Mouse (Mus musculus) Patski (cell line): ENCODE data around the gene Ear10. TPM values are rescaled to one million over a fixed set of nuclear protein-coding genes. Genes with fewer than 3 reads are reported as not detected.
"Not testable (repeated sequence)": the region's sequence is repeated elsewhere in the genome, so short reads cannot be mapped to it uniquely, and the experiment has no call there.

ENCODE experiments used
- ATAC-seq: fragments of 100-300 bp; one replicate; pipeline ENCODE4 v1.8.0; 2021
- CTCF ChIA-PET: fragments of 350-600 bp; sonication (Branson Sonifier 250); formaldehyde crosslinking; loops from one replicate; lab custom pipeline; 2022; ENCODE audit warnings: inconsistent platforms; lab: Charles Lee
- POLR2A ChIA-PET: fragments of 350-600 bp; sonication (Branson Sonifier 250); formaldehyde crosslinking; loops from one replicate; lab custom pipeline; 2022; ENCODE audit warnings: antibody characterized with exemption, inconsistent platforms; lab: Charles Lee
- DNase-seq: peaks from one replicate; pipeline ENCODE4 v3.0.0-alpha.2; 2011; ENCODE audit warnings: low read depth, low spot score
- H3K27me3 ChIP-seq: fragments of 371-371 bp; one replicate; pipeline ENCODE4 v1.5.1; 2021
- in situ Hi-C: fragments of 300-500 bp; cut with MboI; formaldehyde crosslinking; loops from 3 replicates; pipeline ENCODE4 v1.11.1; 2018; ENCODE audit warnings: low pct_unique_long_range_greater_than_20kb, mixed read lengths
- polyA plus RNA-seq: library from polyadenylated mRNA; unstranded; gene quantifications from one replicate; pipeline ENCODE4 v1.2.3, GENCODE M21; 2021

The Ear10 gene
- polyA plus RNA-seq, 1 experiment from 2014 or later: not detected

DNA sequence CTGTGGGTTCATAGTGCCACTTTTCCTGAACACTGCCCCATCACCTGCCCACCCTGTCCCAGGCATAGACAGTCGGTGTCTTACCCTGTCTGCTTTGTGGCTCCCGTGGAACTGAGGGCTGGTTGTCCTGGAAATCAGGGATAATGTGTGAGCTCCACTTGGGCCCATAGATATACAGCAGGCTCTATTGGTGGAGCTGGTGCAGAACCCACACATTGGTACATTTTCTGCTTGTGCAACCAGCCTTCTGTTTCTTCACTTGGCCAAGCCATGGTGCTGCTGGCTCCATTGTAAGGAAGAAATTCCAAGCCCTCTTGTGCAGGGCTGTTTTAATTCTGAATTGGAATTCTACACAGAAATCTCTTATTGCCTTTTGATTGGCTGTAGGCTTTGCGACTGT, 47.9 kb downstream of the Ear10 start, which contains the start of gene Ear1:
TSS of gene Ear1 (minus strand) at position 101 of the 400 bp plus-strand sequence.
- POLR2A ChIA-PET, DNase-seq, in situ Hi-C loops, CTCF ChIA-PET, ATAC-seq, H3K27me3 ChIP-seq: not testable (repeated sequence)

DNA sequence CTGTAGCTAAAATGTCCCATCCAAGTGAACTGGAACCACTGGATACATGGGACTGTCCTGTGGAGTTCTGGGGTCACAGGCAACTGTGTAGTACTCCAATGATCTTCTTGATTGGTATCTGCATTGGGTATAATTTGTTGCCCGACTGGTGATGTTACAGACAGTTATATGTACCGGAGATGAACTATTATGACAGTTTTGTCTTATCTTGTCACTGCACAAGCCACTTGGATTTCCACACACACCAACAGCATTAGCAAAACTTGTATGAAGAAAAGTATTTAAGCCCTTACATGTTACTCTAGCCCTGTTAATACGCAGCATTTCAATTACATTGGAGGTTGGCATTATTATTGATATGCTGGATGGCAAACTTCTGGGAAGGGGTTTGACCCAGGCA, 48.5 kb downstream of the Ear10 start:
- ATAC-seq, CTCF ChIA-PET, POLR2A ChIA-PET, DNase-seq, in situ Hi-C loops, H3K27me3 ChIP-seq: not testable (repeated sequence)

Other genes starting within 250 kb of the Ear10 start
- gene Gm8165, start 246.4 kb downstream of the Ear10 start, polyA plus RNA-seq: not detected
- gene Gm7324, start 225.7 kb downstream of the Ear10 start, polyA plus RNA-seq: 9.2 TPM
- not detected for gene Gm16506, start 196.1 kb downstream of the Ear10 start, polyA plus RNA-seq
- not detected for gene Gm6526, start 175.7 kb downstream of the Ear10 start, polyA plus RNA-seq
- not detected for gene Gm8180, start 138.8 kb downstream of the Ear10 start, polyA plus RNA-seq
- gene Ear1, start 48.0 kb downstream of the Ear10 start, polyA plus RNA-seq: not detected
- 6.6 TPM for gene Gm8113, start 1.8 kb upstream of the Ear10 start, polyA plus RNA-seq
- gene Ang5, start 33.5 kb upstream of the Ear10 start, polyA plus RNA-seq: not detected
- gene Ang6, start 78.7 kb upstream of the Ear10 start, polyA plus RNA-seq: not detected
- not detected for gene Ear2, start 179.1 kb upstream of the Ear10 start, polyA plus RNA-seq
- gene Gm3327, start 200.3 kb upstream of the Ear10 start, polyA plus RNA-seq: not detected